Mouse (Mus musculus) effector memory CD4-positive, alpha-beta T cell, adult 7 months (primary cell): ENCODE measurements around the gene Bola2. TPM values are rescaled to one million over a fixed set of nuclear protein-coding genes. Genes with fewer than 3 reads are reported as not detected.

ENCODE experiments used
- polyA plus RNA-seq: library from polyadenylated mRNA; unstranded; fragments of 100-300 nt; shearing (Covaris generic); gene quantifications from one replicate; pipeline ENCODE4 v1.2.1, GENCODE M21; 2017

Gene Bola2
- polyA plus RNA-seq: 102 TPM

DNA sequence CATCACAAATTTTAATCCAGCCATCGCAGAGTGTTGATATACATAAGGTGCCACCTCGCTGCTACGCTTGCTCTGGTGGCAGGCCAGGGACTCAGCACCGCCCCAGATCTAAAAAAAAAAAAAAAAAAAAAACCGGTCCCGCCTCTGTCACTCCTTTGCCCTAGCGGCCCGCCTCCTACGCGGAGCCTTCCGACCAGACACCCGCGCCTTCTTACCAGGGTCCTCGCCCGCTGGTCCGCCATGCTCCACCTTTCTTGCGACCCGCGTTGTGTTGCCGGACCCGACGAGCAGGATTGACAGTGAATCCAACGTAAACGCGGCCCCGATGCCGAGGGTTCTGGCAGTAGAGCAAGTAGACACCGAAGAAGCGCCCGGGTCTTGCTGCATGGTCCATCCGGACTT is at the start of gene Bola2:
Bola2 (plus strand) TSS at position 192 of the 402 bp plus-strand sequence.

GRCm38 (mm10) chr7:126649231-126650051 is 45.8 kb upstream of the Bola2 start, which contains the start of gene Sgf29:
Gene Sgf29, plus strand, starts transcription at chr7:126649309.

DNA sequence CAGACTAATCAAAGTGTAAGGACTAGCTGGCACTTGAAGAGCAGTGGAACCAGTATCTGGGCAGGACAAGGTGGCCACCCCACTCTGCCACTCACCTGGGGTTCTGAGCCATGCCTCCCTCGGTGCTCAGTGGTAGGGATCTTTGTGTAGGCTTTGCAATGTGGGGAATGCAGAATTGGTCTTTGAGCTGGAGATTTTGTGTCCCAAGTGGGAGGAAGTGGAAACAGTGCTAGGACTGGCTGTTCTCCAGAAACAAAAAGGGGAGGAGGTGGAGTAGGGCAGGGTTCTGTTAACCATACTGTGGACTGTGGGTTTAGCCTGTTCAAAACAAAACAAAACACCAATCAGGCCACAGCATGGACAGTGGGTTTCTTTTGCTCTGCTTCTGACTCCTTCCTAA is 19.0 kb upstream of the Bola2 start, which contains the start of gene Sult1a1:
Sult1a1 (minus strand) TSS at position 226 of the 400 bp plus-strand sequence.

DNA sequence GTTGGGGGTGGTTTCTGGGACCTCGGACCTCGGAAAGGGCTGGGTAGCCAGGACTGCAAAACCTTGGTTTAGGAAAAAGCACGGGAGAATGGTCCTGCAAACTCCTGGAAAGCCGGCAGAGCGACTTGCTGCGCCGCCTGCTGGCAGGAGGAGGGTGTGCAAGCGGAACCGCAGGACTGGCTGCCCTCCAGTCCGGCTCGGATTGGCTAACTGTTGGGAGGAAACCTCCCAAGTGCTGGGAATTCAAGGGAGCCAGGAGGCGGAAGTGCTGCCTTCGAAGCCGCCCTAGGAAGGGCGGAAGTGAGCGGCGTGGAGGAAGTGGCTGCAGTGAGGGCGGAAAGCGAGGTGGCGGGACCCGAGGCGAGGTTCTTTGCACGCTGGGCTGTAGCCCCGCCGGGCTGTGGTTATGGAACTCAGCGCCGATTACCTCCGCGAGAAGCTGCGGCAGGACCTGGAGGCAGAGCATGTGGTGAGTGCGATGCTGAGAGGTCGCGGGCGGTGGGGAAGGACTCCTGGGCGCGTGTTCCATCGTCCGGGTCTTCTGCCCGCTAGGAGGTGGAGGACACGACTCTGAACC is 518 bp downstream of the Bola2 start, which contains the start of gene Slx1b:
Slx1b (minus strand) TSS at position 154 of the 577 bp plus-strand sequence.

GRCm38 (mm10) chr7:126707442-126708174 is 12.4 kb downstream of the Bola2 start, which contains the start of gene Coro1a:
Gene Coro1a, minus strand, starts transcription at chr7:126707787.

Other genes with a start within 250 kb of the Bola2 start
- not detected for gene Atp2a1, start 232.3 kb upstream of the Bola2 start, polyA plus RNA-seq
- gene Sh2b1, start 220.0 kb upstream of the Bola2 start, polyA plus RNA-seq: 49.8 TPM
- gene Tufm, start 208.0 kb upstream of the Bola2 start, polyA plus RNA-seq: 98.5 TPM
- gene Atxn2l, start 192.0 kb upstream of the Bola2 start, polyA plus RNA-seq: 106 TPM
- 159 TPM for gene Eif3c, start 129.0 kb upstream of the Bola2 start, polyA plus RNA-seq
- 7.1 TPM for gene Apobr, start 110.5 kb upstream of the Bola2 start, polyA plus RNA-seq
- 105 TPM for gene Cln3, start 109.6 kb upstream of the Bola2 start, polyA plus RNA-seq
- gene Il27, start 100.5 kb upstream of the Bola2 start, polyA plus RNA-seq: not detected
- 1.8 TPM for gene Nupr1, start 64.5 kb upstream of the Bola2 start, polyA plus RNA-seq
- gene Sgf29, start 46.1 kb upstream of the Bola2 start, polyA plus RNA-seq: 79.6 TPM
- gene Sult1a1, start 19.0 kb upstream of the Bola2 start, polyA plus RNA-seq: 0.29 TPM
- gene Slx1b, start 383 bp downstream of the Bola2 start, polyA plus RNA-seq: 2.0 TPM
- gene Coro1a, start 12.4 kb downstream of the Bola2 start, polyA plus RNA-seq: 1,760 TPM
- gene Mapk3, start 64.2 kb downstream of the Bola2 start, polyA plus RNA-seq: 18.7 TPM
- 2.5 TPM for gene Gdpd3, start 70.9 kb downstream of the Bola2 start, polyA plus RNA-seq
- gene Ypel3, start 81.6 kb downstream of the Bola2 start, polyA plus RNA-seq: 341 TPM
- gene Tbx6, start 86.1 kb downstream of the Bola2 start, polyA plus RNA-seq: 2.8 TPM
- gene Ppp4c, start 97.1 kb downstream of the Bola2 start, polyA plus RNA-seq: 405 TPM
- not detected for gene Fam57b, start 102.3 kb downstream of the Bola2 start, polyA plus RNA-seq
- gene 4930451I11Rik, start 136.2 kb downstream of the Bola2 start, polyA plus RNA-seq: not detected
- 0.45 TPM for gene Doc2a, start 152.0 kb downstream of the Bola2 start, polyA plus RNA-seq
- 13.9 TPM for gene Hirip3, start 166.6 kb downstream of the Bola2 start, polyA plus RNA-seq
- 55.1 TPM for gene Ino80e, start 167.0 kb downstream of the Bola2 start, polyA plus RNA-seq
- gene Taok2, start 189.3 kb downstream of the Bola2 start, polyA plus RNA-seq: 39.3 TPM
- 41.2 TPM for gene Tmem219, start 227.5 kb downstream of the Bola2 start, polyA plus RNA-seq
- 37.4 TPM for gene Kctd13, start 233.5 kb downstream of the Bola2 start, polyA plus RNA-seq